Mouse (Mus musculus) heart, postnatal 0 days (tissue): ENCODE measurements around the gene Actr5.

ENCODE experiments used
- CTCF ChIP-seq: IDR thresholded peaks from 2 replicates; pipeline ENCODE4 v1.5.1; 2016; ENCODE audit warnings: antibody characterized with exemption, control low read depth, low read depth
- EP300 ChIP-seq: IDR thresholded peaks from 2 replicates; pipeline ENCODE4 v1.6.1; 2016; ENCODE audit warnings: antibody characterized with exemption, low read depth

GRCm38 (mm10) chr2:158606511-158606964 lies 18.1 kb upstream of the Actr5 start:
- TF ChIP-seq CTCF: no peak
- TF ChIP-seq EP300: no peak
